Mouse (Mus musculus): ENCODE results near the gene Olfr1344. TPM values are rescaled to one million over a fixed set of nuclear protein-coding genes. Genes with fewer than 3 reads are reported as not detected.
A peak's percentile ranks its signal among the peaks of the same experiment; 100 is the strongest.

Gene Olfr1344
- polyA plus RNA-seq (2015; fragmentation: Nextera tagmentation; extraction: Ambion mirVana) = not detected in 2 replicates

GRCm38 (mm10) chr7:6438388-6438787 is at the start of gene Olfr1344:
TSS of gene Olfr1344 (plus strand) at chr7:6438688.
- Histone ChIP-seq H3K4me3 (replicated peaks) (no peak within 1 kb of the TSS), H3K27me3 (replicated peaks) (no peaks in the 10 kb centered on the region), H3K9me3 (no peaks in the 10 kb centered on the region), H3K27ac (no peak within 1 kb of the TSS), H3K4me2 (replicated peaks) (no peak within 1 kb of the TSS), H3K9ac (no peak within 1 kb of the TSS), H3K4me1 (replicated peaks) (no peaks in the 10 kb centered on the region), H3K36me3 (no peaks in the 10 kb centered on the region)
- no peak for ATAC-seq
- WGBS = 70% methylated on average over 3 of the region's 3 CpGs

- no peaks in the 10 kb centered on the region for H3K27me3 ChIP-seq (replicated peaks)
- H3K36me3 ChIP-seq = peaks cover 5% of the 10 kb centered on the region; the same call in 1 of the 2 replicates
- H3K4me3 ChIP-seq (replicated peaks) = no peak overlapping the region
- no peaks in the 10 kb centered on the region for H3K4me1 ChIP-seq (replicated peaks)
- 85% methylated on average over 5 of the region's 5 CpGs for WGBS
- H3K27ac ChIP-seq = no peak overlapping the region
- H3K9me3 ChIP-seq = no peaks in the 10 kb centered on the region
- H3K9ac ChIP-seq = no peak overlapping the region
- H3K4me2 ChIP-seq (replicated peaks) = no peak overlapping the region
- no peak for ATAC-seq
Measured at GRCm38 (mm10) chr7:6388971-6389370, 49.5 kb upstream of the Olfr1344 start.

DNA sequence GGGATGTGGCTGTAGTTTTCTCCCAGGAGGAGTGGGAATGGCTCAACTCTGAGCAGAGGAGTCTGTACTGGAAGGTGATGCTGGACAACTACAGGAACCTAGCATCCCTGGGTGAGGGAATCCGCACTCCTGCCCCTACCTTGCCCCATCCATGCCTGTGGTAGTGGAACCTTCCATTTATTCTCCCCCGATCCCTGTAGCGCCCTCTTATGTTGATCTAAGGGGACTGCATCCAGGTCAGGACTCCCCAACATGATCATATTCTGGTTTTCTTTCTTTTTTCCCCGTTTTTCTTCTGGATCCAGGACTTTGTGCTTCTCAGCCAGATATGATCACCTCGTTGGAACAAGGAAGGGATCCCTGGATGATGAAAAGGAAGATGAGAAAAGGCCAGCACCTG is 49.0 kb upstream of the Olfr1344 start:
- ATAC-seq = no peak
- Histone ChIP-seq H3K4me3 (replicated peaks) (no peak overlapping the region), H3K4me2 (replicated peaks) (no peak overlapping the region), H3K36me3 (peaks cover 5% of the 10 kb centered on the region; the same call in 1 of the 2 replicates), H3K27ac (no peak overlapping the region), H3K4me1 (replicated peaks) (no peaks in the 10 kb centered on the region), H3K27me3 (replicated peaks) (no peaks in the 10 kb centered on the region), H3K9me3 (no peaks in the 10 kb centered on the region), H3K9ac (no peak overlapping the region)
- 67% methylated on average over 5 of the region's 5 CpGs for WGBS

DNA sequence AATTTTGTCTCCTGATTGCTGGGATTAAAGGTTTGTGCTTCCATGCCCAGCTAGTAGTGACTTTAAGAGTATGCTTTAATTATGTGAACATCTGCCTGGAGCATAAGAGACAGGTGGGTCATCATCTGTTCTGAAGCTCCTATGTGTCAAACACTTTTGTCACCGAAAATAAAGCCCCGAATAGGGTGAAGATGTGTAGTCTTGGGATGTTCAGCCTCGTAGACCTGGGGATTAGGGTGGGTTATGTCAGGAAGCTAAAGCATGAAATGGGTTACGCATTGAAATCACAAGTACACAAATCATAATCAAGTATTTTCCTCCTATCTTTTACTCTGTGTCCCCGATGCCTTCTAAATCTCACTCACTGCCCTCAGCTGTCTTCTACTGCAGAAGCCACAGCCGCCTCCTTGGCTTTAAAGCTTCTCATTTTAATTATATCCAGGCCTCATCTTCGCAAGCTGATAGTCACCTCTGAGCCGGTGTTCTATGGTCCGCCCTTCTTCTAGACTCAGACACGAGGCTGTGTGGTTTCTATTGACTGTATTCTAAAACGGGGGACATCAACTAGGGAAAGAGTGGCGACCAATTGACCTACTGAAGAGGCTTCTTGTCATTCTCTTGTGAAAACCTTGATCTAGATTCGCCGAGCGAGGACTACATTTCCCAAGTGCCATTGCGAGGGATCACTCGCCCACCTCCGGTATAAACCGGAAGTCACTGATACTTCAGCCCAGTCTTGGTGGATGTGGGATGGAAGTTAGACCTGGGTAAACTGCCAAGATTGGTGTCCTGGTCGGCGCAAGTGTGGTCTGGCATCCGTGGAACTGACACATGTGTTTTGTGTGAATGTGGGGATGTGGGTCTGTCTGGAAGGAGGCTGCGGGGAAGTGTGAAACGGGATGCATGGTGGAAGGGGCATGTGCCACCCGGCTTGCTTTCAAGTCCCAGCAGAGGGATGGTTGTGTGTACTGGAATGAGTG is 40.2 kb upstream of the Olfr1344 start, which contains the start of gene Smim17:
Gene Smim17, plus strand, starts transcription at position 720 of the 980 bp plus-strand sequence.
- peak within 1 kb of the TSS; percentile 49 for H3K4me3 ChIP-seq (replicated peaks)
- H3K36me3 ChIP-seq = no peaks in the 10 kb centered on the region
- no peaks in the 10 kb centered on the region for H3K27me3 ChIP-seq (replicated peaks)
- H3K27ac ChIP-seq = no peak within 1 kb of the TSS
- ATAC-seq = peak; percentile 91
- H3K4me2 ChIP-seq (replicated peaks) = peak within 1 kb of the TSS; percentile 82
- no peaks in the 10 kb centered on the region for H3K4me1 ChIP-seq (replicated peaks)
- H3K9me3 ChIP-seq = no peaks in the 10 kb centered on the region
- peak within 1 kb of the TSS; percentile 41 for H3K9ac ChIP-seq
- WGBS = 26% methylated on average over 25 of the region's 25 CpGs

- Histone ChIP-seq H3K27me3 (replicated peaks) (no peaks in the 10 kb centered on the region), H3K4me2 (replicated peaks) (no peak within 1 kb of the TSS), H3K4me1 (replicated peaks) (no peaks in the 10 kb centered on the region), H3K4me3 (replicated peaks) (no peak within 1 kb of the TSS), H3K27ac (no peak within 1 kb of the TSS), H3K9ac (no peak within 1 kb of the TSS), H3K9me3 (no peaks in the 10 kb centered on the region), H3K36me3 (no peaks in the 10 kb centered on the region)
- peak; percentile 94 for ATAC-seq
- WGBS = 1% methylated on average over 17 of the region's 17 CpGs
Measured at GRCm38 (mm10) chr7:6410043-6410442, 28.4 kb upstream of the Olfr1344 start, which contains the start of gene Gm20715. TSS of gene Gm20715 (plus strand) at chr7:6410277.

DNA sequence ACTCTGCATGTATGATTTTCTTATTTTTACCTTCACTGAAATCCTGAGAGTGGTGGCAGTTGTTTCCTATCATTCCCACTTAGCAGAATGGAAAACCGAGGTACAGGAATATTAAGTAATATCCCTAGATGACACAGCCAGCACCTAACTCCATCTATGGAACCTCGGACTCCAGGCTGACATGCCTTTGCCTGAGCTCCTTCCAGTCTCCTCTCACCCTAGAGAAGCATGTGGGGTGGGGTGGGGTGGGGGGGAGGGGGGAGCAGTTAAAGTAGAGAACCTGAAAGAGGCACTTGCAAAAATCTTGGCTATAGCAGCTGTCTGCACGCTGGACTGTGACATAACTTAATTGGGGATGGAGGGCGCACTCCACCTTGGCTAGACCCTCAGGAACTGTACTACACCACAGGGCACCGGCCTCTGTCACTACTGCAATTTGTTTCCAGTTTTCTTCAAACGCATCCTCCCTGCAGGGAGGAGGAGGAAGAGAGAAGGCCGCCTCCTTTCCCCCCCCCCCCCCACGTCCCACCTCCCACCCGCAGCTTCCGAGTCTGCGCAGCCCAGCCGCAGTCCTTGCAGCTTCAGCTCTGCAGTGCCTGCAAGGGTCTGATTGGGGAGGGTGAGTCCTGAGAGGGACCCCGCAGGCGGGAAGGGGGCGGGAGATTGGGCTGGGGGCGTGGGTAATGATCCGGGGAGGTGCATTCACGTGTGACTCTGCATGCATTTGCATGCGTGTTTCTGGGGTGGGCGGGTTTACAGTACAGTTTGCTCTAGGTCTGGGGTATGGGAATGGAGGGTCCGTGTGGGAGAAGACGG is 23.7 kb upstream of the Olfr1344 start:
- Histone ChIP-seq H3K27ac (no peak overlapping the region), H3K4me1 (replicated peaks) (no peaks in the 10 kb centered on the region), H3K9ac (no peak overlapping the region), H3K9me3 (no peaks in the 10 kb centered on the region), H3K4me2 (replicated peaks) (no peak overlapping the region), H3K4me3 (replicated peaks) (no peak overlapping the region), H3K27me3 (replicated peaks) (no peaks in the 10 kb centered on the region), H3K36me3 (no peaks in the 10 kb centered on the region)
- WGBS = 12% methylated on average over 21 of the region's 22 CpGs
- ATAC-seq = no peak

GRCm38 (mm10) chr7:6415442-6415787 is 23.1 kb upstream of the Olfr1344 start:
- Histone ChIP-seq H3K9ac (no peak overlapping the region), H3K36me3 (no peaks in the 10 kb centered on the region), H3K27me3 (replicated peaks) (no peaks in the 10 kb centered on the region), H3K4me2 (replicated peaks) (no peak overlapping the region), H3K4me3 (replicated peaks) (no peak overlapping the region), H3K4me1 (replicated peaks) (no peaks in the 10 kb centered on the region), H3K9me3 (no peaks in the 10 kb centered on the region), H3K27ac (no peak overlapping the region)
- no peak for ATAC-seq
- WGBS = 24% methylated on average over 8 of the region's 8 CpGs

GRCm38 (mm10) chr7:6419894-6420293 is 18.6 kb upstream of the Olfr1344 start:
- no peak overlapping the region for H3K27ac ChIP-seq
- no peak for ATAC-seq
- no peak overlapping the region for H3K9ac ChIP-seq
- WGBS = 73% methylated on average over 6 of the region's 6 CpGs
- H3K4me3 ChIP-seq (replicated peaks) = no peak overlapping the region
- no peaks in the 10 kb centered on the region for H3K9me3 ChIP-seq
- no peaks in the 10 kb centered on the region for H3K27me3 ChIP-seq (replicated peaks)
- H3K36me3 ChIP-seq = no peaks in the 10 kb centered on the region
- no peak overlapping the region for H3K4me2 ChIP-seq (replicated peaks)
- H3K4me1 ChIP-seq (replicated peaks) = no peaks in the 10 kb centered on the region

DNA sequence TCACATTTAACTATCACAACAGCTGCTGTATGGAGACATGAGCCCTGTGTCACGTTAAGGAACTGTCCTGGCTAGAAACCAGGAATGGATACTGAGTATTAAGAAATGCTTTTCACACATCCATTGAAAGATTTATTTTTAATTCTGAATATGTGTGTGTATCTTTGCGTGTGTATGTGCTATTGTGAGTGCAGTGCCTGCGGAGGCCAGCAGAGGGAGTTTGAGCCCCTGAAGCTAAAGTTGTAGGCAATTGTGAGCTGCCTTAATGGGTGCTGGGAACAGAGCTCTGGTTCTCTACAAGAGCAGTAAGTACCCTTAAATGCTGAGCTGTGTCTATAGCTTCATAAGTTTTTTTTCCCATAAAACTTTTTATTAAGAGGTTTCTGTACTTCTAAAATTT is 9.1 kb upstream of the Olfr1344 start:
- Histone ChIP-seq H3K9ac (no peak overlapping the region), H3K36me3 (no peaks in the 10 kb centered on the region), H3K4me1 (replicated peaks) (no peaks in the 10 kb centered on the region), H3K4me3 (replicated peaks) (no peak overlapping the region), H3K4me2 (replicated peaks) (no peak overlapping the region), H3K27ac (no peak overlapping the region), H3K9me3 (no peaks in the 10 kb centered on the region), H3K27me3 (replicated peaks) (no peaks in the 10 kb centered on the region)
- no peak for ATAC-seq
- WGBS = 92% methylated on average over 3 of the region's 3 CpGs

DNA sequence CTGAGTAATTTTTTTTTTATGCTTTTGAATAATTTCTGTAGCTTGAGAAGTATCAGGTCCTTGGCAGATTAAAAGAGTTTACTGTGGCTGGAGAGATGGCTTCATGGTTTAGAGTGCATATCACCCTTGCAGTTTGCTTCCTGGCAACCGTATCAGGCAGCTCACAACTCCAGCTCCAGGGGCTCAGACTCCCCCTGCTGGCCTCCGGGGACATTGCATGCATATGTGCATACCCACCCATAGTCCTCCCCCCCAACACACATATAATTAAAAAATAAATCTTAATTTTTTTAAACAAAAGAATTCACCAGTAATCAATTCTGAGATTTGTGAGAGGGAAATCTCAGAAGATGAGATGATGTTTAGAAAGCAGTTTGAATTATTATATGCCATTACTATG is 8.1 kb upstream of the Olfr1344 start:
- Histone ChIP-seq H3K4me2 (replicated peaks) (no peak overlapping the region), H3K27me3 (replicated peaks) (no peaks in the 10 kb centered on the region), H3K36me3 (no peaks in the 10 kb centered on the region), H3K9me3 (no peaks in the 10 kb centered on the region), H3K9ac (no peak overlapping the region), H3K4me3 (replicated peaks) (no peak overlapping the region), H3K4me1 (replicated peaks) (no peaks in the 10 kb centered on the region), H3K27ac (no peak overlapping the region)
- WGBS = 25% methylated on average over 2 of the region's 2 CpGs
- no peak for ATAC-seq

DNA sequence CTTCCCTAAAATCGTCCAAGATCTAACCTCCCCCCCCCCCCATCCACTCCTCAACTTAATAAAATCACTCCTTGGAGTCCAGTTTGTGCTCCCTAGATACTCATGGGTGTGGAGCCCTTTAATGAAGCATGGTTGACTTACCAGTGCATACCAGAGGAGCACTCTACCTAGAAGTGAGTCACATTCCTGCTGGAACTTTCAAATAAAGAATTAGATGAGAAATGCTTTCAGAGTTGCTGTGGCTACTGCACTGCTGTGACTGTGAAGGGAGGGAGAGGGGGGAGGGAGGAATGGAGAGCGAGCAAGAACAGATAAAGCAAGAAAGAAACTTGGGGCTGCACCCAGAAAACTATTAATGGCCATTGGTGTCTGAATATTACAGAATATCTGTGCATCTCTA is 2.7 kb downstream of the Olfr1344 start:
- no peaks in the 10 kb centered on the region for H3K9me3 ChIP-seq
- H3K4me2 ChIP-seq (replicated peaks) = no peak overlapping the region
- no peaks in the 10 kb centered on the region for H3K27me3 ChIP-seq (replicated peaks)
- H3K27ac ChIP-seq = no peak overlapping the region
- H3K4me3 ChIP-seq (replicated peaks) = no peak overlapping the region
- H3K36me3 ChIP-seq = no peaks in the 10 kb centered on the region
- H3K9ac ChIP-seq = no peak overlapping the region
- H3K4me1 ChIP-seq (replicated peaks) = no peaks in the 10 kb centered on the region
- WGBS = 63% methylated on average over 2 of the region's 2 CpGs
- no peak for ATAC-seq

GRCm38 (mm10) chr7:6447771-6448170 is 9.3 kb downstream of the Olfr1344 start:
- no peak overlapping the region for H3K27ac ChIP-seq
- 78% methylated on average over 5 of the region's 5 CpGs for WGBS
- no peak overlapping the region for H3K4me2 ChIP-seq (replicated peaks)
- no peak for ATAC-seq
- no peak overlapping the region for H3K9ac ChIP-seq
- H3K27me3 ChIP-seq (replicated peaks) = no peaks in the 10 kb centered on the region
- H3K4me3 ChIP-seq (replicated peaks) = no peak overlapping the region
- no peaks in the 10 kb centered on the region for H3K9me3 ChIP-seq
- no peaks in the 10 kb centered on the region for H3K4me1 ChIP-seq (replicated peaks)
- H3K36me3 ChIP-seq = no peaks in the 10 kb centered on the region

Measured in intestine, embryonic 15.5 days (tissue).